Mouse (Mus musculus) cerebellum, postnatal 25 days (tissue): Measurements from ENCODE around the gene Nudt17.
A peak's percentile ranks its signal among the peaks of the same experiment; 100 is the strongest.
"Not testable (repeated sequence)": the region's sequence is repeated elsewhere in the genome, so short reads cannot be mapped to it uniquely, and the experiment has no call there.

Experiments used
- DNase-seq, 2 experiments: peaks; one replicate each; pipeline ENCODE4 v3.0.0; 2021; ENCODE audit warnings: mixed read lengths in 2 of 2

Gene Nudt17

GRCm38 (mm10) chr3:96669727-96670468 lies 38.5 kb downstream of the Nudt17 start, which contains the start of gene Ankrd35:
Gene Ankrd35 (plus strand): TSS chr3:96670131.
- DNase-seq, result peak; percentile 79 to 87

GRCm38 (mm10) chr3:96668424-96669067 lies 39.8 kb downstream of the Nudt17 start:
- DNase-seq, result no peak

- peak in 1 of 2 experiments; percentile 14 for DNase-seq
Measured at GRCm38 (mm10) chr3:96667316-96667715, 41.0 kb downstream of the Nudt17 start.

GRCm38 (mm10) chr3:96666916-96667315 lies 41.4 kb downstream of the Nudt17 start:
- no peak for DNase-seq

DNA sequence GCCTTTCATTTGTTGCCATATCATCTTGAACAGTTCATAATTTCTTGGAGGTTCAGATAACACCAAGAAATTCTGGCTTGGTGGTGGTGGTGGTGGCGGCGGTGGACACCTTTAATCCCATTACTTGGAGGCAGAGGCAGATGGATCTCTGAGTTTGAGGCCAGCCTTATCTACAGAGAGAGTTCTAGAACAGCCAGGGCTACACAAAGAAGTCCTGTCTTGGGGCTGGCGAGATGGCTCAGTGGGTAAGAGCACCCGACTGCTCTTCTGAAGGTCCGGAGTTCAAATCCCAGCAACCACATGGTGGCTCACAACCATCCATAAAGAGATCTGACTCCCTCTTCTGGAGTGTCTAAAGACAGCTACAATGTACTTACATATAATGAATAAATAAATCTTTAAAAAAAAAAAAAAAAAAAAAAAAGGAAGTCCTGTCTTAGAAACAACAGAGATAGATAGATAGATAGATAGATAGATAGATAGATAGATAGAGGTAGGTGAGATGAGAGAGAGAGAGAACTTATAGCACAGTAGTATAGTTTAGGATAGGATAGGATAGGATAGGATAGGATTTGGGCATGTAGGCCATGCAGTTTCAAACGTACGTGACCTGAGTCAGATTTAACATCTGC lies 42.5 kb downstream of the Nudt17 start:
- not testable (repeated sequence) for DNase-seq

DNA sequence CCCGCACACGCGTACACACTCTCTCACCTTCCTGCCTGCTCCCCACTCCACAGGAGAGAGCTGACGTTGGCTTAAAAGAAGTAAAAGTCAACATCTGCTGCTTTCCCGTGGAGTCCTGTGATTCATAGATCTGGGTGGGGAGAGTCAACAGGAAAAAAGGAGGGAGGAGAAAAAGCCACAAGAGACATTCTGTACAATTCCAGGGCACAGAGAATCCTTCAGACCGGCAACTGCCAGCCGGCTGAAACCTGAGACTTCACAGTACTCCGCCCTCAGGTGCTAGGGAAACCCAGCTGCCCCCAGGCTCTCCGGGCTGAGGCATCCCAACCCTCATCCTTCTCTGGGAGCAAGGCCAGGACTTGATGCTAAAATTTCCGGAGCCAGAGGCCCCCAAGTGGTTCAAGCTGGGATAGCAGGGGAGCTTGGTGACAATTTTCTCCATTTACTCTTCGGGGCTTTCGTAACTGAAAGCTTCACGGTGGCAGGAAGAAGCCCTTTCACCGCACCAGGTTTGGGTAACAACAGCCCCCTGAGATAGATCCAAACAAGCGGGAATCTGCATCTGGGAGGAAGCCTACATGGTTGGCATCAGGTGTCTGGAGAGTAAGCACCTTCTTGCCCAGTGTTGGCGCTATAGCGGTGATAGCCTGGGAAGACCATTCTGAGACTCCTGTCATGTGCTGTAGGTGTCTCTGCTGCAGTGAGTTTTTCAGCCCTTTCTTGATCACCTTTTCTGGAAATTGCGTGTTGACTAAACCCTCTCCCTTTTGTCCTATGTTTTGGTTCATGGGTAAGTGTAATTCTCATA lies 44.7 kb downstream of the Nudt17 start:
- DNase-seq, result peak; percentile 93 to 94

DNA sequence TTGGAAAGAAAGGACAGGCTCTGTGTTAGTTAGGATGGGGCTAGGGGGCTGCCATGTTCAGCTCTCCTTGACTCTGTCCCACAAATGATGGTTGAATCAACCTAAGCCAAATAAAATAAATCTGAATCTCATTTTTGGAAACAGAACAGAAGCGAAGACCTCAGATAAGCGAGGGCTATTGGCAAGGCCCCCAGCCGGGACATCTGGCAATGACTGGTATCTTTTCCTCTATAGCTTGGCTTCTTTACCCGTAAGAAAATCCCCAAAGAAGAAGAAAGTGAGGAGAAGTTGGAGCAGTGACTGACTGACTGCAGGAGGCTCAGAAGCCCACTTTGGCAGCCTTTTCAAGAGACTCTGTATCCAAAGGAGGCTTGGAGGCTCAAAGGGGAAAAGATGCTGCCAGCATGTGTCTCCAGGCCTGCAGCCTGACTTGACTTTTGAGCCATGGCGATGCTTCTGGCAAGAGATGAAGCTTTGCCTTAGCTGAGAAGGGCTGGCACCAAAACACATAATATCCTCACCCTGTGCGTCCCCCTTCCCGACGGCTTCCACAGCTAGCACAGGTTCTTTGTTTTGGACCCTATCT lies 45.5 kb downstream of the Nudt17 start:
- DNase-seq, result peak; percentile 35 to 37

- no peak for DNase-seq
Measured at GRCm38 (mm10) chr3:96660901-96661300, 47.5 kb downstream of the Nudt17 start.
